Mouse (Mus musculus) bone marrow, adult 2 months (tissue): ENCODE measurements around the gene Bcr.
A peak's percentile ranks its signal among the peaks of the same experiment; 100 is the strongest.

Source experiments
- CTCF ChIP-seq: fragments of 200-500 bp; IDR thresholded peaks from 2 replicates; pipeline ENCODE4 v1.5.1; 2011; ENCODE audit warnings: low read length, control low read depth; ENCODE audit not compliant: control insufficient read depth, insufficient read depth
- POLR2A ChIP-seq: fragments of 200-500 bp; IDR thresholded peaks from 2 replicates; pipeline ENCODE4 v1.6.1; 2011; ENCODE audit warnings: low read depth, mild to moderate bottlenecking, control low read depth, low read length, borderline replicate concordance; ENCODE audit not compliant: control insufficient read depth

DNA sequence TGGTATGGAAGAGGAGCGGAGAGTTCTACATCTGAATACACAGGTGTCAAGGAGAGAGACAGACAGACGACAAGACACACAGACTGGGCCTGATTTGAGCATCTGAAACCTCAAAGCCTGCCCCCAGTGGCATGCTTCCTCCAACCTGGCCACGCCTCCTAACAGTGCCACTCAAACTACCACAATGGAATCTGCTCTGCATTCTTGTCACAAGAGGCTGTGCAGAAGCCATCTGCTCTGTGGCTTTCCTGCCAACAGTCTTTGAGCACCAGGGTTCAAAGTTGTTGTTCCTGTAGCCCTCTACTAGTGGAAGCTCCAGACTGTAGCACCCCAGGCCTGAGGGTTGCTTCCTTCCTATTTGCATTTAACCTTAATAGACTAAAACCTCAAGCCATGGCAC, 76.8 kb downstream of the Bcr start:
- TF ChIP-seq CTCF (peak; percentile 33; the same call in 1 of the 2 replicates), POLR2A (no peak)
